Mouse (Mus musculus): ENCODE results near the gene Taf1c. TPM values are rescaled to one million over a fixed set of nuclear protein-coding genes. Genes with fewer than 3 reads are reported as not detected.

Gene Taf1c
- polyA plus RNA-seq, 1 experiment from 2014 or later, result 16.6 TPM

DNA sequence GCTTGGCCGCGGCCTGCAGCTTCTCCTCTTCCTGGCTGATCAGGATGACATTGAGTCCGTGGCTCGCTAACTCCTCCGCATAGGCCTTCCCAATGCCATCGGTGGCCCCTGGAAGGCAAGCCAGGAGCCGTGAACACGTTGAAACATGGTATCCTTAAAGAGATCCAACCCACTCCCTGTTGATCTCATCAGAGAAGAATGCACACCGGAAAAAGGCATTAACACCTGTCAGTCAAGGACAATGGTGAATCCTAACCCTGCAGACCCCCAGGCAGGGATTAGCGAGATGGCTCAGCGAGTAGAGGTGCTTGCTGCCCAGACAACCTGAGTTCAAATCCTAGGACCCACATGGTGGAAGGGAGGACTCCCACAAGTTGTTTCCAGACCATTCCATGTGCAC, 38.7 kb downstream of the Taf1c start:
- Histone ChIP-seq H3K36me3 (replicated peaks) (peaks cover 44% of the 10 kb centered on the region), H3K9me3 (no peaks in the 10 kb centered on the region), H3K4me2 (no peak overlapping the region), H3K27ac (no peak overlapping the region), H3K27me3 (replicated peaks) (no peaks in the 10 kb centered on the region), H3K9ac (no peak overlapping the region), H3K4me1 (no peaks in the 10 kb centered on the region), H3K4me3 (no peak overlapping the region)
- no peak for ATAC-seq (replicated peaks)
- WGBS, result 79% methylated on average over 11 of the region's 11 CpGs

DNA sequence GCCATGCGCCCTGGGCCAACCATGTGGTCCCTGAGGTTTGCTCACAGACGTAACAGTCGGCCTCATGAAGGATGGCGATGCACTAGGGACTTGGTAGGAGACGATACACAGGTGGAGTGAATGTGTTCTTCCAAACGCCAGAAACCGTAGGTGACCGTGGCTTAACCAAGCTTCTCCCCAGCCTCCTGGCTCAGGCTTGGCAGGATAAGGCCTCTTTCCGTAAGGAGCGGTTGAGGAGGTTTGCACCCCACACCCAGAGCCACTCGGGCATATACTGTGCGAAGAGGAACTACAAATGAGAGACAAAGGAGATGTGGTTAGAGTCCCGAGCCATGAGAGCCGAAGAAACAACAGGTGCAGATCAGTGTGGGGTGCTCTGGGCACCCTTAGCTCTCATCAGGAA, 41.2 kb downstream of the Taf1c start:
- Histone ChIP-seq H3K4me1 (peaks cover 5% of the 10 kb centered on the region), H3K9ac (no peak overlapping the region), H3K36me3 (replicated peaks) (peaks cover 50% of the 10 kb centered on the region), H3K4me2 (no peak overlapping the region), H3K27ac (no peak overlapping the region), H3K27me3 (replicated peaks) (no peaks in the 10 kb centered on the region), H3K9me3 (no peaks in the 10 kb centered on the region), H3K4me3 (no peak overlapping the region)
- 93% methylated on average over 14 of the region's 14 CpGs for WGBS
- no peak for ATAC-seq (replicated peaks)

DNA sequence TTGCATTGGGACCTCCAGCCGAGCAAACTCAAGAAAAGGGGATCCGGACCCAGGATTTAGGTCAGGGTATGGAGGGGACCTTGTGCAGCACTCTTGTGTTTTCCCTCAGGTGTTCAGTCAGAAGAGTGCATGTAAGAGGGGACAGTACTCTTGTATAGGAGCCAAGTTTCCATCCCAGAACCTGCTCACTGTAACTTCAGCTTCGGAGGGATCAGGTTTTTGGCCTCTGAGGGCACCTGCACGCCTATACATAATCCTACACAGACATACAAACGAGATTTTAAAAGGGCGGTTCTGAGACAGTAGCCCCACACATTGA, 45.7 kb downstream of the Taf1c start:
- peak; percentile 3; the same call in 1 of the 2 replicates for ATAC-seq (replicated peaks)
- peak overlapping the region; percentile 95 for H3K27ac ChIP-seq
- H3K4me3 ChIP-seq, result peak overlapping the region; percentile 74; the same call in 1 of the 2 replicates

DNA sequence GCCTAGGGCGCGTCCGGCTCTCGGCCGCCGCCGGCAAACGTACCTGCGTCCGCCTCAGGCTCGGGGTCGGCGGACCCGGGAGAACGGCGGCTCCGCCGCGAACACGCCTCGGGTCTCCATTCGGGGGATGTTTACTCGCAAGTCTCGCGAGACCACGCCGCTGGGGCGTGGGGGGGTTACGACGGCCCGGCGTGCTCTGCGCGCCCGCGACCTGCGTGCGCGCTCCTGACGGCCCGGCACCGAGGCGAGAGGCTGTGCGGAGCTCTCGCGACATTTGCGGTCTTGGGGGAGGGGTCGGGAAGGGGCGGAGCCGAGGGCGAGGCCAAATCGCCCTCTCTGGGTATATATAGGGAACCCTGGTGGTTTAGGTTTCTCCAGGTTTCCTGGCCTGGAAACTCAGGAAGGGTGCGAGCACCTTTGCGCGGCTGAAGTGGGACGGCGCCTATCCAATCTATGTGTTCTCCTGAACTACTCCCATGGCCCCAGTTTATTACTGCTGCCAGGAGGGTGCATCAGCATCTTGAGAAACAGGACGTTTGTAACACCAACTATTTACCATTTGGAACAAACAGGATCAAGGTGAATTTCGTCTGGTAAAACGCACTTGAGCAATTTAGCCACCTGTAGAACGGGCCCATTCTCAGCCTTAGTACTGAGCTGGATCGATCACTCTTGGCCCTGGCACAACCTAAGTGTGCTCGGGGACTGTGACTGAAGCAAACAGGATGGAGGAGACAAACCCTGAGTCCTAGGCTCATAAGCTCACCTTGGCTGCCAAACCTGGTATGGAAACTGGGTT, 46.2 kb downstream of the Taf1c start, which contains the start of gene Mbtps1:
Gene Mbtps1 (minus strand): TSS at position 133 of the 799 bp plus-strand sequence.
- no peaks in the 10 kb centered on the region for H3K9me3 ChIP-seq
- H3K27me3 ChIP-seq (replicated peaks), result no peaks in the 10 kb centered on the region
- peak within 1 kb of the TSS; percentile 76 for H3K4me2 ChIP-seq
- whole genome bisulfite sequencing, result 7% methylated on average over 59 of the region's 63 CpGs
- peaks cover 24% of the 10 kb centered on the region for H3K36me3 ChIP-seq (replicated peaks)
- peak within 1 kb of the TSS; percentile 74 for H3K4me3 ChIP-seq
- H3K4me1 ChIP-seq, result peaks cover 35% of the 10 kb centered on the region
- H3K9ac ChIP-seq, result peak within 1 kb of the TSS; percentile 79
- peak; percentile 95 for ATAC-seq (replicated peaks)
- peak within 1 kb of the TSS; percentile 95 for H3K27ac ChIP-seq

More for the DNA sequence above, 45.7 kb downstream of the Taf1c start:
- peak overlapping the region; percentile 45; the same call in 1 of the 2 replicates for H3K9ac ChIP-seq
- H3K4me1 ChIP-seq, result peaks cover 35% of the 10 kb centered on the region
- H3K36me3 ChIP-seq (replicated peaks), result peaks cover 29% of the 10 kb centered on the region
- WGBS, result 85% methylated on average over 6 of the region's 6 CpGs
- no peaks in the 10 kb centered on the region for H3K27me3 ChIP-seq (replicated peaks)
- no peaks in the 10 kb centered on the region for H3K9me3 ChIP-seq
- peak overlapping the region; percentile 76; the same call in 1 of the 2 replicates for H3K4me2 ChIP-seq

DNA sequence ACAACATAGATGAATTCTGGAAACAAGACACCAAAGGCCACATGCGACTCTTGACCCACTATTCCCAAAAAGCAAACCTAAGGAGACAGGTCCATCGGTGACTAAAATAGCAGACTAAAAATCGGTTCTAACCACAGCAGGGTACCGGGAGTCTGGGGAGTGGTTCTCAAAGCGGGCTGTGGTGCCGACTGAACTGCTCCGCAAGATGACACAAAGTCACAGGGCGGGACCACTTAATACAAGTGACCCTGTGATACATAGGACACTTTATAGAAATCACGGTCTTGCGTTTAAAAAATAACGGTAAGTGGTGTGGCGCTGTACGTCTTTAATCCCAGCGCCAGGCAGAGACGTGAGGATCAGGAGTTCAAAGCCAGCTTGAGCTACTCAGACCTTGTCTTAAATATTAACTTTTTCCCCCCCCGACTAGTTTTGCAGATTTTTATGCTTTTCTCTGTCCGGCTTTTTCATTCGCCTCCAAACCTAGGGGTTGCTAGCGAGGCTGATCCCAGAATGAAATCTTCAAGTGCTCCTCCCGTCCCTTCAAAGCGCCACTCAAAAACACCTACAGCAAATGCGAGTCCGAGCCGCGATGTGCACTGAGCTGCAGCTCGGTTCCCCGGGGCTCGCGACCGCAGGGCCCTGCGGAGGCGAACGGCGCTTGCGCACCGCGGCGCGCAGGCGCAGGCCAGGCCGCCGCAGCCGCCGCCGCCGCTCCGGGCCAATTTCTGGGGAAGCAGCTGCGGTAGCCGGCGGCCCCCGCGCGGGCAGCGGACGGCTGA, 47.0 kb downstream of the Taf1c start:
- H3K9ac ChIP-seq, result peak overlapping the region; percentile 79
- H3K4me1 ChIP-seq, result peaks cover 35% of the 10 kb centered on the region
- no peaks in the 10 kb centered on the region for H3K27me3 ChIP-seq (replicated peaks)
- peak overlapping the region; percentile 74 for H3K4me3 ChIP-seq
- H3K36me3 ChIP-seq (replicated peaks), result peaks cover 16% of the 10 kb centered on the region
- H3K4me2 ChIP-seq, result peak overlapping the region; percentile 76
- under 1% methylated on average over 55 of the region's 55 CpGs for WGBS
- peak; percentile 92 for ATAC-seq (replicated peaks)
- H3K27ac ChIP-seq, result peak overlapping the region; percentile 95
- H3K9me3 ChIP-seq, result no peaks in the 10 kb centered on the region

DNA sequence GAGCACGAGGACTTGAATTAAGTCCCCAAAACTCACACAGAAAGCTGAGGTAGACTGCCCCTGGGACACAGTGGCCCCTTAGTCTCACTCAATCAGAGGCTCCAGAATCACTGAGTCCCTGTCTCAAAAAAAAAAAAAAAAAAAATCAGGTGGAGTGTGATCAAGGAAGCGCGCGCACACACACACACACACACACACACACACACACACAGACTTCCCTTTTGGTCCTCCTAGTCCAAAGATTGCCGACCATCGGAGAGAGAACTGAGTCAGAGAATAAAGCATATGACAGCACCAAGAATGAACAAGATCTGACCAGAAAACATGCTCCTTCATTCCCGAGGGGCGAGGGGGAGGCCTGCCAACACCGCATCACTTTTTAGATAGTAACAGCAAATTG, 47.9 kb downstream of the Taf1c start:
- WGBS, result 85% methylated on average over 9 of the region's 9 CpGs
- H3K36me3 ChIP-seq (replicated peaks), result peaks cover 8% of the 10 kb centered on the region; the same call in 1 of the 2 replicates
- no peak overlapping the region for H3K27ac ChIP-seq
- peak overlapping the region; percentile 76 for H3K4me2 ChIP-seq
- H3K4me1 ChIP-seq, result peaks cover 35% of the 10 kb centered on the region
- no peaks in the 10 kb centered on the region for H3K27me3 ChIP-seq (replicated peaks)
- H3K9me3 ChIP-seq, result no peaks in the 10 kb centered on the region
- ATAC-seq (replicated peaks), result no peak
- H3K4me3 ChIP-seq, result peak overlapping the region; percentile 74; the same call in 1 of the 2 replicates
- H3K9ac ChIP-seq, result peak overlapping the region; percentile 79; the same call in 1 of the 2 replicates

DNA sequence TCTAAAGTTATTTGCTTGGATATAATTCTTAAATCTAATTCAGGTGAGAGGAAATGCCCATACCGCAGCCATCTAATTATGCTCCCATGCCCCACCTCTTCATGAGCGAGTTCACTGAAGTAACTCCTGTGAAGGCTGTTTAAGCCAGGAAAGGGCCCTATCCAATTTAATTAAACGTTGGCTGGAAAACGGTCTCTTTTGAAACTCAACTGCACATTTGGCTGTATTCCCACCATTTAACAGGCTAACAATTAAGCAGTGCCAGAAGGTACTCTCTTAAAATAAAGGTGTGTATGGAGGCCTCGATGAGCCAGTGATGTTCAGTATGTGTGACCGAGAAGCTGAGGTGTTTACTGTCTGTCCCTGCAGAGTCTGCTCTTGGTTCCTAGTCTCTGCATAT, 49.2 kb downstream of the Taf1c start:
- H3K9me3 ChIP-seq, result no peaks in the 10 kb centered on the region
- H3K36me3 ChIP-seq (replicated peaks), result 0 out of 2 replicates have a peak, but pooled peaks cover 4% of the 10 kb centered on the region
- H3K27me3 ChIP-seq (replicated peaks), result no peaks in the 10 kb centered on the region
- H3K4me2 ChIP-seq, result no peak overlapping the region
- WGBS, result 78% methylated on average over 6 of the region's 6 CpGs
- peaks cover 35% of the 10 kb centered on the region for H3K4me1 ChIP-seq
- no peak for ATAC-seq (replicated peaks)
- no peak overlapping the region for H3K27ac ChIP-seq
- H3K9ac ChIP-seq, result no peak overlapping the region
- H3K4me3 ChIP-seq, result no peak overlapping the region

DNA sequence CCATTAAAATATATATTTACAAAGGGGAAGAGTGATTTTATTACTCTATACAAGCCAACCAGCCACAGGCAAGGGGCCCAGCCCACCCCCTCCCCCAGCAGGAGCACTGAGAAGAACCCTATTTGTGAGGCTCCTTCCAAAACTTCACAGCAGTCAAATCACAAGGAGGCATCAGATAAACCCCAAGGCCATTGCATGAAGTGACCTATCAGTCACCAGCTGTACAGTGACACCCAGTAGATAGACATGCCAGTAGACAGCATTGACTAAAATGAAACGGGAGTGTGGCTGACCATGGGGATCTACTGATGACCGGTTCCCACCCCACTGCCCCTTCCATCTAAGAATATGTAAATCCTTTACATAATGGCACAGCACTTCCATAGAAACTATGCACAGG, 52.1 kb downstream of the Taf1c start:
- no peak overlapping the region for H3K27ac ChIP-seq
- H3K4me1 ChIP-seq, result peaks cover 29% of the 10 kb centered on the region
- no peak overlapping the region for H3K4me3 ChIP-seq
- no peaks in the 10 kb centered on the region for H3K9me3 ChIP-seq
- WGBS, result 61% methylated on average over 2 of the region's 2 CpGs
- H3K27me3 ChIP-seq (replicated peaks), result no peaks in the 10 kb centered on the region
- no peaks in the 10 kb centered on the region for H3K36me3 ChIP-seq (replicated peaks)
- no peak overlapping the region for H3K4me2 ChIP-seq
- H3K9ac ChIP-seq, result no peak overlapping the region
- no peak for ATAC-seq (replicated peaks)

DNA sequence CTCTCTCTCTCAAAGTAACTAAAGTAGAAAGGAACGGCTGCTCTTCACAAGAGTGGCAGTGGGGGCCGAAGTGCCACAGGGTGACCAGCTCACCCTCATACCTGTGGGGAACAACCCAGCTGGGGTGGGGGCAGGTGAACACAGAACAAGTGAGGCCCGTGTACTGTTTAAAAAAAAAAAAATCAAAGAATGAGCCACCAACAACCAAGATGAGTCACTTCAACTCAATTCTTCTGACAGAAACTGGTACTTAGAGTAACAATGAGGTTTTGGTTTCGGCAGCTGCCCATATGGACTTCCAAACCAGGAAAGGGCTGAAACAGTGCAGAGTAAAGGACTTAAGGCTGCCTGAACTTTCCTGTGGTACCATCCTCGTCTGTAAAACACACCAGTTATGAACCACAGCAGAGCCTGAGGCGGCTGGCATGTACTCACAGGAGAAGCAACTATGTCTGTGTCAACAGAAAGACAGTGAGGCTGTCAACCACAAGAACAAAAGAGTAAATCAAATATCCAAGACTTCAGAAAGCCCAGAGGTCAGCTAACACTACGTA, 56.4 kb downstream of the Taf1c start:
- Histone ChIP-seq H3K9ac (no peak overlapping the region), H3K4me2 (no peak overlapping the region), H3K27me3 (replicated peaks) (no peaks in the 10 kb centered on the region), H3K27ac (no peak overlapping the region), H3K36me3 (replicated peaks) (peaks cover 19% of the 10 kb centered on the region; the same call in 1 of the 2 replicates), H3K4me3 (no peak overlapping the region), H3K9me3 (no peaks in the 10 kb centered on the region), H3K4me1 (no peaks in the 10 kb centered on the region)
- ATAC-seq (replicated peaks), result no peak
- WGBS, result 81% methylated on average over 7 of the region's 7 CpGs

Other genes starting within 250 kb of the Taf1c start
- 16.2 and 17.8 TPM in 2 replicates for gene Mlycd, start 210.3 kb downstream of the Taf1c start, polyA plus RNA-seq (2015; fragmentation: Nextera tagmentation; extraction: Ambion mirVana)
- 0.28 and 0.34 TPM in 2 replicates for gene Osgin1, start 171.1 kb downstream of the Taf1c start, polyA plus RNA-seq (2015; fragmentation: Nextera tagmentation; extraction: Ambion mirVana)
- gene Necab2, start 158.5 kb downstream of the Taf1c start, polyA plus RNA-seq (2015; fragmentation: Nextera tagmentation; extraction: Ambion mirVana), result 53.0 and 60.5 TPM in 2 replicates
- 0.13 TPM in 1 of 2 replicates, not detected in the other for gene Slc38a8, start 103.5 kb downstream of the Taf1c start, polyA plus RNA-seq (2015; fragmentation: Nextera tagmentation; extraction: Ambion mirVana)
- gene Mbtps1, start 46.5 kb downstream of the Taf1c start, polyA plus RNA-seq (2015; fragmentation: Nextera tagmentation; extraction: Ambion mirVana), result 59.5 and 61.1 TPM in 2 replicates
- 212 and 213 TPM in 2 replicates for gene Hsdl1, start 30.0 kb downstream of the Taf1c start, polyA plus RNA-seq (2015; fragmentation: Nextera tagmentation; extraction: Ambion mirVana)
- gene Dnaaf1, start 30.0 kb downstream of the Taf1c start, polyA plus RNA-seq (2015; fragmentation: Nextera tagmentation; extraction: Ambion mirVana), result 0.54 and 0.55 TPM in 2 replicates
- gene Adad2, start 7.5 kb upstream of the Taf1c start, polyA plus RNA-seq (2015; fragmentation: Nextera tagmentation; extraction: Ambion mirVana), result 0.23 and 0.31 TPM in 2 replicates
- 0.14 and 0.33 TPM in 2 replicates for gene Kcng4, start 30.5 kb upstream of the Taf1c start, polyA plus RNA-seq (2015; fragmentation: Nextera tagmentation; extraction: Ambion mirVana)
- gene Wfdc1, start 61.1 kb upstream of the Taf1c start, polyA plus RNA-seq (2015; fragmentation: Nextera tagmentation; extraction: Ambion mirVana), result 4.6 and 7.1 TPM in 2 replicates
- 0.11 and 0.19 TPM in 2 replicates for gene Atp2c2, start 94.8 kb upstream of the Taf1c start, polyA plus RNA-seq (2015; fragmentation: Nextera tagmentation; extraction: Ambion mirVana)
- gene Tldc1, start 173.2 kb upstream of the Taf1c start, polyA plus RNA-seq (2015; fragmentation: Nextera tagmentation; extraction: Ambion mirVana), result 11.4 and 11.8 TPM in 2 replicates
- gene Cotl1, start 235.3 kb upstream of the Taf1c start, polyA plus RNA-seq (2015; fragmentation: Nextera tagmentation; extraction: Ambion mirVana), result 123 and 134 TPM in 2 replicates